Mouse (Mus musculus) bone marrow macrophage, adult 2 months (primary cell): ENCODE measurements around the gene Kazn.

Source experiments
- CTCF ChIP-seq: IDR thresholded peaks from 2 replicates; pipeline ENCODE4 v1.5.1; 2012; ENCODE audit warnings: low read depth, mild to moderate bottlenecking, low read length, moderate library complexity
- POLR2A ChIP-seq: IDR thresholded peaks from 2 replicates; pipeline ENCODE4 v1.6.1; 2012; ENCODE audit warnings: mild to moderate bottlenecking, low read depth, low read length, borderline replicate concordance

DNA sequence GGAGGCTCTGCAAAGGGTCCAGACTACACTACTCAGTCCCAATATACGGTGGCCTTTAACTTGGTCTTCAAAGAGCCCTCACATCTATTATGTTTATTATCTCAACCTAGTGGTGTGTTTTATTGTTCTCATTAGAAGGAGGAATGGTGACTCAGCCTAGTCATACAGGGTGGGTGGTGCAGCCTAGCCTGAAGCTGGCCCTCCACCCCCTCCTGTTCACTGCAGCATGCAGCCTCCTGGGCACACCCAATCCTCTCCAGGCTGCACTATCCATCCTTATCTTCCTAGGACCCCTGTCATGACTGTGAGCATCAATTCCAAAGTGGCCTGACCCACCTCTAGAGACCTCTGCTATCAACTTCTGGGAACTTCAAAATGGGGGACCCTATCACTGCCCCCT lies 16.8 kb downstream of the Kazn start:
- TF ChIP-seq POLR2A = no peak
- no peak for TF ChIP-seq CTCF
